Mouse (Mus musculus) midbrain, embryonic 16.5 days (tissue): ENCODE measurements around the gene Hbq1b. TPM values are rescaled to one million over a fixed set of nuclear protein-coding genes. Genes with fewer than 3 reads are reported as not detected.
A peak's percentile ranks its signal among the peaks of the same experiment; 100 is the strongest.

Experiments used
- ATAC-seq: fragments of 200-750 bp; cut with Nextera tagmentation; 2 replicates; pipeline ENCODE4 v1.8.0; 2017; ENCODE audit warnings: moderate TSS enrichment
- H3K27ac ChIP-seq: fragments of 300-500 bp; sonication (generic); 2 replicates; pipeline ENCODE4 v1.5.1; 2014; ENCODE audit warnings: mild to moderate bottlenecking, low read length, mixed read lengths
- H3K27me3 ChIP-seq: fragments of 300-500 bp; sonication (generic); 2 replicates; pipeline ENCODE4 v1.6.1; 2014; ENCODE audit warnings: low read depth, low read length, mixed read lengths; ENCODE audit not compliant: control insufficient read depth, insufficient read depth
- H3K36me3 ChIP-seq: fragments of 300-500 bp; sonication (generic); 2 replicates; pipeline ENCODE4 v1.6.1; 2014; ENCODE audit warnings: mild to moderate bottlenecking, low read length, moderate library complexity, mixed read lengths; ENCODE audit not compliant: control insufficient read depth, insufficient read depth
- H3K4me1 ChIP-seq: fragments of 300-500 bp; sonication (generic); 2 replicates; pipeline ENCODE4 v1.6.1; 2014; ENCODE audit warnings: mild to moderate bottlenecking, low read length, mixed read lengths; ENCODE audit not compliant: control insufficient read depth, insufficient read depth
- H3K4me2 ChIP-seq: fragments of 300-500 bp; sonication (generic); 2 replicates; pipeline ENCODE4 v1.6.1; 2014; ENCODE audit warnings: mild to moderate bottlenecking, low read length, mixed read lengths
- H3K4me3 ChIP-seq: fragments of 300-500 bp; sonication (generic); 2 replicates; pipeline ENCODE4 v1.5.1; 2014; ENCODE audit warnings: low read depth, mild to moderate bottlenecking, low read length, moderate library complexity, mixed read lengths
- H3K9ac ChIP-seq: fragments of 300-500 bp; sonication (generic); 2 replicates; pipeline ENCODE4 v1.6.1; 2014; ENCODE audit warnings: low read depth, low read length, mixed read lengths
- H3K9me3 ChIP-seq: fragments of 300-500 bp; sonication (generic); replicated peaks from 2 replicates; pipeline ENCODE4 v1.6.1; 2014; ENCODE audit warnings: mild to moderate bottlenecking, low read length, mixed read lengths; ENCODE audit not compliant: control insufficient read depth, poor library complexity, severe bottlenecking
- WGBS: fragments of 180-500 bp; shearing (Covaris S2); extraction: QIAGEN DNeasy Blood & Tissue Kit; methylation state at CpG from one replicate; pipeline ENCODE4 v1.1.7; 2014; 5-methylcytosine and 5-hydroxymethylcytosine counted together
- polyA plus RNA-seq: library from polyadenylated mRNA; unstranded; fragments of >200 nt; fragmentation: Nextera tagmentation; extraction: Ambion mirVana; gene quantifications from 2 replicates; pipeline ENCODE4 v1.2.1, GENCODE M21; 2015

The Hbq1b gene
- polyA plus RNA-seq, 1 experiment from 2014 or later = 1.5 TPM

DNA sequence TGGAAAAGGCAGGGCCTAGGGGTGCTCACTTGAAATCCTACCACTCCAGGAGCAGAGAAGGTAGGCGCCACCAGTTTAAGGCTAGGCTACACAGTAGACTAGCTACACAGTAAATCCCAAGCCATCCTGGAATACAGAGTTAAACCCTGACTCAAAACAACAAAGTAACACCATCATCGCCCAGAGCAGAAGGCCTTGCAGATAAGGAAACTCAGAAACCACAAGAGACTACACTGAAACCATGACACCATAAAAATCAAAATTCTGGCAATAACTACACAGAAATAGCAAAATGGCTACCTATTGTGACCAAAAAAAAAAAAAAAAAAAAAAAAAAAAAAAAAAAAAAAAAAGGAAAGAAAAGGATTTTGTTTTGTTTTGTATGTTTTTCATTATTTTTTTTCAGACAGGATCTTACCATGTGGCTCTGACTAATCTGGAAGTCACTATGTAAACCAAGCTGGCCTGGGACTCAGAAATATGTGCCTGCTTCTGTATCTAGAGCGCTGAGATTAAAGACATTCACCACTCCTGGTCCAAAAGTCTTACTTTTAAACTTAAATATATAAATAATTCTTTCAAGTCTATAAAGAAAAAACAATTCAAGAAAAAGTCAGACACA is 21.5 kb upstream of the Hbq1b start:
- Histone ChIP-seq H3K4me2 (no peak overlapping the region), H3K9me3 (no peaks in the 10 kb centered on the region), H3K27me3 (no peaks in the 10 kb centered on the region), H3K36me3 (peaks cover 8% of the 10 kb centered on the region; the same call in 1 of the 2 replicates), H3K4me1 (peaks cover 14% of the 10 kb centered on the region), H3K27ac (no peak overlapping the region), H3K9ac (no peak overlapping the region), H3K4me3 (no peak overlapping the region)
- ATAC-seq = no peak
- 87% methylated on average over 3 of the region's 3 CpGs for WGBS

DNA sequence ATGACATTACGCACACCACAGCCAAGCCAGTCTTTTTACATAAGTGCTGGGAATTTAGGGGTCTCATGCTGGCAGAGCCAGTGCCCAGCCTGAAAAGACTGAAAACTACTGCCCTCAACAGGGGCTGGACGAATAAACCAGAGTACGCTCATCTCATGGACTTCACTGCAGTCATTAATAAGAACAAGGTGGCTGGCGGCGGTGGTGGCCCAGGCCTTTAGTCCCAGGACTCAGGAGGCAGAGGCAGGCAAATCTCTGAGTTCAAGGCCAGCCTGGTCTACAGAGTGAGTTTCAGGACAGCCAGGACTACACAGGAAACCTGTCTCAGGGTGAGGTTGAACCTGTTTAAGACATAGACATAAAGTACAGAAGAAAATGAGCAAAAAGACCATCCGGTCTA is 20.6 kb upstream of the Hbq1b start:
- no peak overlapping the region for H3K27ac ChIP-seq
- WGBS = 95% methylated on average over 6 of the region's 6 CpGs
- no peaks in the 10 kb centered on the region; the same call in 1 of the 2 replicates for H3K27me3 ChIP-seq
- peaks cover 14% of the 10 kb centered on the region for H3K4me1 ChIP-seq
- H3K9me3 ChIP-seq = no peaks in the 10 kb centered on the region
- H3K4me2 ChIP-seq = no peak overlapping the region
- H3K36me3 ChIP-seq = 0 out of 2 replicates have a peak, but pooled peaks cover 5% of the 10 kb centered on the region
- H3K9ac ChIP-seq = no peak overlapping the region
- no peak for ATAC-seq
- no peak overlapping the region for H3K4me3 ChIP-seq

DNA sequence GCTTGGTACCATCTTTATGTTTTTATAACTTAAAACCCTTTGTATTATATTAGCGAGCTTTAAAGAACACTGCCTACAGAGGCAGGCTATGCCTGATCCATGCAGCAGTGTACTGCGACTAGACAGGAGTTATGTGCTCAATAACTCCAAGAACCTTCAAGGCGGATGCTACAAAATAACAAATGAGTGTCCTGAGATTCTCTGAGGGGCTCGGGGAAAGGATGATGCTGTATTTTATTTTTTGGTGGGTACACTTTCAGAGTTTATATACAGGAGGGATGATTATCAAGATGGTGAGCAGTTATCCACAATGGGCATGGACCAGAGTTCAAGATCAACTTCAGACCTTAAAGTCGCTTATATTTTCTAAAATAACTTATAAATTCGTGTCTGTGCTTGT is 20.0 kb upstream of the Hbq1b start:
- H3K36me3 ChIP-seq = 0 out of 2 replicates have a peak, but pooled peaks cover 5% of the 10 kb centered on the region
- H3K9ac ChIP-seq = peak overlapping the region; percentile 82
- H3K27me3 ChIP-seq = no peaks in the 10 kb centered on the region; the same call in 1 of the 2 replicates
- 22% methylated on average over 6 of the region's 6 CpGs for WGBS
- ATAC-seq = no peak; the same call in 1 of the 2 replicates
- H3K4me2 ChIP-seq = peak overlapping the region; percentile 55
- H3K4me1 ChIP-seq = peaks cover 14% of the 10 kb centered on the region
- H3K9me3 ChIP-seq = no peaks in the 10 kb centered on the region
- peak overlapping the region; percentile 78 for H3K4me3 ChIP-seq
- peak overlapping the region; percentile 95 for H3K27ac ChIP-seq

DNA sequence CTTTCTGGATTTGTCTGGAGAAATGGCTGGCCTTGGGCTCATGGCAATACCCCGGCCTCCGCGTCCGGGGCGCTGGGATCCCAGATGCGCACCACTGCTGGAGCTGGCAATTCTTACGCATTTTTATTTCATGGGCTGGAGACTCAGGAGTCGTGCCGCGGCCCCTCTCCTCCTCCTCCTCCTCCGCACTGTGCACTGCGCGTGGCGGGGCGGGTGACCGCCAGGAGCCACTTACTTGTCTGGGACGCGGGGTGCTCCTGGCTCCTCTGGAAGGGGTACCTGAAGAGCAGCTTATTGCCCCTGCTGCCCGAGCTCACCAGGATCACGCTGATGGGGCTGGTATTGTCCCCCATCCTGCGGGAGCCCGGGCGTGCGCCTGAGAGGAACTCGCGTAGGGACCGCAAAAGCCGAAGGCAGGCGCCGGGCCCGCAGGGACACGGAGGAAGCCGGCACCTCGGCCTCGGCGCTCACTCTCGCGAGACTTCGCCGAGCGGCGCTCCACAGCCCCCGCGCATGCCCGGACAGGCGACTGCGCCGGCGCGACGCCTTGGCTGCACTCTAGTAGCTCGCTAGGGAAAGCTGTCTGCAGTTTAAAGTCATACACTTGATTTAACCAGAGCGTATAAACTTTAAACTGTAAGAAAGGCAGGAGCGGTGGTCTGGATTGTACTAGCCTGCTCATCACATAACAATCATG is 19.4 kb upstream of the Hbq1b start, which contains the start of gene Nprl3:
TSS of gene Nprl3 (minus strand) at position 520 of the 697 bp plus-strand sequence.
- peak within 1 kb of the TSS; percentile 82 for H3K9ac ChIP-seq
- H3K4me2 ChIP-seq = peak within 1 kb of the TSS; percentile 63
- H3K36me3 ChIP-seq = 0 out of 2 replicates have a peak, but pooled peaks cover 5% of the 10 kb centered on the region
- WGBS = under 1% methylated on average over 54 of the region's 54 CpGs
- H3K9me3 ChIP-seq = no peaks in the 10 kb centered on the region
- H3K4me1 ChIP-seq = peaks cover 14% of the 10 kb centered on the region
- no peaks in the 10 kb centered on the region; the same call in 1 of the 2 replicates for H3K27me3 ChIP-seq
- peak; percentile 99 for ATAC-seq
- peak within 1 kb of the TSS; percentile 78 for H3K4me3 ChIP-seq
- peak within 1 kb of the TSS; percentile 95 for H3K27ac ChIP-seq

DNA sequence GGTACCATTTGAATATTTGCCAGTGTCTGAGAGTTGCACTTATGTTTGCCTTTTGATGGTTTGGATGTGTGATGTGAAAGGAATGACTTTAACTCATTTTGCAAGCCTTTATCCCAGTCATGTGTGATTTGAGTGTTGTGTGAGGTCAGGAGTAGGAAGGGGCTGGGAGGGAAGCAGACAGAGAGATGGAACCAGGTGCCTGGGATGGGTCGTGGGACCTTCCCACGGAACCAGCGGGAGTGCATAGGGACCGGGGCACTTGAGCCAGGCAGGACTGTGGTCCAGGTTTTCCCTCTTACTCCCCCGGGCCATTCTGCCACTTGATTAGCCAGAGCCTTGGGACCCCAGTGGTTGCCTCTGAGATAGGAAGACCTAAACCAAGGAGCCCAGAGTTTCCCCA is 18.8 kb upstream of the Hbq1b start:
- Histone ChIP-seq H3K27ac (peak overlapping the region; percentile 95), H3K36me3 (no peaks in the 10 kb centered on the region), H3K4me1 (peaks cover 14% of the 10 kb centered on the region), H3K9me3 (no peaks in the 10 kb centered on the region), H3K27me3 (no peaks in the 10 kb centered on the region; the same call in 1 of the 2 replicates), H3K4me3 (peak overlapping the region; percentile 78), H3K4me2 (peak overlapping the region; percentile 63), H3K9ac (peak overlapping the region; percentile 60)
- ATAC-seq = peak; percentile 43
- 24% methylated on average over 5 of the region's 5 CpGs for WGBS

DNA sequence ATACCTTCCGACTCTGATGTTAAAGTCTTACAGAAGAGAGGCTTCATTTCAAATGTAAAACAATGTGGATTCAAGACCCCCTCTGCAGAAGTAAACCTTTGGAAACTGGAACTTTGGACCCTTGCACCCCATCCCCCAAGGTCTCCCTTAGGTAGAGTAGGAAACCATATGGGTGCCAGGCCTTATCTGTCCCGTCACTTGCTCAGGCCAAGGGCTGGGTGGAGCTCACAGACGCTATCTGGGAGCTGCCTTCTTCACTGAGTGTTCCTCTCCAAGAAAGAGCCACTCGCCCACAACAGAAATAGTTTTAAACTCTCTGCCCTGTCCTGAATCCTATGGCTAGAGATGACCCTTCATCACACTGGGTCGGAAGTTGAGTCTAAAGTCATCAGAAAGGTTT is 17.8 kb upstream of the Hbq1b start:
- no peaks in the 10 kb centered on the region for H3K9me3 ChIP-seq
- no peaks in the 10 kb centered on the region; the same call in 1 of the 2 replicates for H3K27me3 ChIP-seq
- H3K4me1 ChIP-seq = peaks cover 14% of the 10 kb centered on the region
- no peak for ATAC-seq
- H3K36me3 ChIP-seq = no peaks in the 10 kb centered on the region
- 82% methylated on average over 5 of the region's 5 CpGs for WGBS
- no peak overlapping the region for H3K4me2 ChIP-seq
- no peak overlapping the region for H3K4me3 ChIP-seq
- H3K27ac ChIP-seq = no peak overlapping the region
- H3K9ac ChIP-seq = no peak overlapping the region

DNA sequence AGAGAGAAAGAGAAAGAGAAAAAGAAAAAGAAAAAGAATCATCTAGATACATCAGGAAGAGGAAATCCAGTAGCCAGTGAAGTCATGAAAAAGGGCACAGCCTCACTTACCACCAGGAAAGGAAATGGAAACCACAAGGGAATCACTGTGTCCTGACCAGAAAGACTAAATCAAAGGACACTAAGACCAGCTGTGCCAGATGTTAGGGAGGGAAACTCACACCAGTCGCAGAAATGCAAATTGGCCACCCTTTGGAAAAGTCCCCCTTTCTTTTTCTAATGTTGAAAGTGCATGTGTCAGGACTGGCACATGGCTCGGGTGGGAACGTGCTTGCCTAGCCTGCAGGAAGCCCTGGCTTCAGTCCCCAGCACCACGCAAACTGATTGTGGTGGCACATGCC is 15.6 kb upstream of the Hbq1b start:
- no peak overlapping the region for H3K27ac ChIP-seq
- no peak overlapping the region for H3K9ac ChIP-seq
- no peak overlapping the region for H3K4me3 ChIP-seq
- no peaks in the 10 kb centered on the region for H3K9me3 ChIP-seq
- no peaks in the 10 kb centered on the region for H3K36me3 ChIP-seq
- no peak for ATAC-seq
- no peak overlapping the region for H3K4me2 ChIP-seq
- peaks cover 9% of the 10 kb centered on the region for H3K4me1 ChIP-seq
- no peaks in the 10 kb centered on the region; the same call in 1 of the 2 replicates for H3K27me3 ChIP-seq
- WGBS = 58% methylated on average over 4 of the region's 4 CpGs

DNA sequence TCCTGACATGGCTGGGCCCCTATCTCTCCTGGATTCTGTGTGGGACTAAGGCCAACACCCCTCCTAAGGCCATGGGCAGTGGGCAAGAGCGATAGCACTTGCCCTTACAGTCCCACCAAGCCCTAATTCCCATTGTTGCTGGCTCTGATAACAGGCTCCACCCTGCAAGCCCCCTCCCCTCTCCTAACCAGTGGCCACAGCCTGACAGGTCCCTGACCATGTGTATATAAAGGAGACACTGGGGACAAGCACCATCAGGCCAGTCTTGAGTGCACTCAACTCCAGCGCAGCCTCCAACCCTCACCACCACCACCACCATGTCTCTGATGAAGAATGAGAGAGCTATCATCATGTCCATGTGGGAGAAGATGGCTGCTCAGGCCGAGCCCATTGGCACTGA is 10.4 kb upstream of the Hbq1b start, which contains the start of gene Hba-x:
TSS of gene Hba-x (plus strand) at position 54 of the 400 bp plus-strand sequence.
- 66% methylated on average over 3 of the region's 3 CpGs for WGBS
- Histone ChIP-seq H3K27ac (no peak within 1 kb of the TSS), H3K4me3 (no peak within 1 kb of the TSS), H3K27me3 (no peaks in the 10 kb centered on the region; the same call in 1 of the 2 replicates), H3K9me3 (no peaks in the 10 kb centered on the region), H3K4me2 (no peak within 1 kb of the TSS), H3K4me1 (no peaks in the 10 kb centered on the region), H3K9ac (no peak within 1 kb of the TSS), H3K36me3 (no peaks in the 10 kb centered on the region)
- no peak for ATAC-seq
